ENCODE assay signal across 13 mouse cellular contexts in the genomic region with DNA sequence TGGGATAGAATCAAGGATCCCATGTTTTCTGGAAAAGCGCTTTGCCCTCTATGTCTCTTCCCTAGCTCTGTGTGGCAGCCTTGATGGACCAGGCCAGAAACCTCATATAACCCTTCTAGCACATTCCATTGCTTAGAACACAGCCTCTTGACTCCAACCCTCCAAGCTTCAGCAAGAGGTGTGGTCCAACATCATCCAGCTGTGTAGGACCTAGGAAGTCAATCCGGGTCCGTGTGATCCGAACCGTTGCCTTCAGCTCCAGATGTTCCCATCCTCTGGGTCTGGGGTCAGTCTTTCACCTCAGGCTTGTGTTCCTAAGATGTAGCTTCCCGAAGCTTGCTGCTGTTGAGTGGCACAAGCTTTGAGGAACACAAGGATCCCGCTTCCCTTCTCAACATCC.
"Had no signal": no experiment of that assay in that cellular context is flagged by ENCODE, and none has a peak within 500 bp of the region (broad histone marks: within the 10 kb centered on the region; RNA-seq: fewer than 3 reads in every experiment).

No protein-coding gene starts in this region.

- H3K9me3 ChIP-seq: liver, embryonic 15.5 days; midbrain, embryonic 12.5 days; neural tube, embryonic 13.5 days had no signal

- DNase-seq: kidney, adult 9 months; kidney, postnatal 4 days; retina, postnatal 1 day; right cerebral cortex, postnatal 4 days; thymus, postnatal 36 days had no signal

- H3K27me3 ChIP-seq: liver, embryonic 15.5 days; midbrain, embryonic 12.5 days; neural tube, embryonic 13.5 days had no signal

- H3K4me1 ChIP-seq: liver, embryonic 15.5 days had no signal

- ATAC-seq: intestine, embryonic 16.5 days; midbrain, embryonic 16.5 days had no signal

- H3K36me3 ChIP-seq: liver, embryonic 15.5 days; midbrain, embryonic 12.5 days; neural tube, embryonic 13.5 days had no signal

- H3K4me2 ChIP-seq: liver, embryonic 11.5 days; liver, embryonic 15.5 days; midbrain, embryonic 12.5 days; neural tube, embryonic 13.5 days had no signal

- H3K27ac ChIP-seq: kidney, postnatal 0 days; liver, embryonic 15.5 days; midbrain, embryonic 12.5 days; neural tube, embryonic 13.5 days had no signal

- H3K9ac ChIP-seq: liver, embryonic 15.5 days; midbrain, embryonic 12.5 days; neural tube, embryonic 13.5 days had no signal

- H3K4me3 ChIP-seq: layer of hippocampus, adult 2 months; liver, embryonic 15.5 days; midbrain, embryonic 12.5 days; neural tube, embryonic 13.5 days had no signal
